Mouse (Mus musculus): Measurements from ENCODE around the gene Nhlrc3. TPM values are rescaled to one million over a fixed set of nuclear protein-coding genes. Genes with fewer than 3 reads are reported as not detected.

Nhlrc3 gene
- total and polyA plus RNA-seq, 3 experiments: 3.8 to 5.2 (median 5.0) TPM

DNA sequence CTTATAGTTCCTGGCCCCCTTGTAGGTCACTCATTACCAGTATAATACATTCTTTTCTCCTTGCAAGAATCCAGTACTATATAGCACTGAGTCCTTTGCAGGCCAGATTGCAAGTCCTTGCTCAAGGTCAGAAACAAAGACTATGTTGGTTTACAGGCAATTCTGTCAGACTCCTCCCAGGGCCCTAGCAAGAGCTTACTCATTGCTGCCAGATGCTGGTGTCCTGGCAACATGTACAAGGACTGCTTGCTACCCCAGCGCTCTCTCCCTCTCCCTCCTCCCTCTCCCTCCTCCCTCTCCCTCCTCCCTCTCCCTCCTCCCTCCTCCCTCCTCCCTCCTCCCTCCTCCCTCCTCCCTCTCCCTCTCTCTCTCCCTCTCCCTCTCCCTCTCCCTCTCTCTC, 56.0 kb downstream of the Nhlrc3 start:
- Histone ChIP-seq H3K4me3 (no peak overlapping the region), H3K27ac (no peak overlapping the region), H3K27me3 (ENCODE audit: control insufficient read depth, insufficient read depth, low read length) (no peaks in the 10 kb centered on the region), H3K79me2 (replicated peaks; ENCODE audit: control insufficient read depth, insufficient read depth, low read length) (no peaks in the 10 kb centered on the region), H3K4me1 (ENCODE audit: control insufficient read depth, insufficient read depth, low read length) (no peaks in the 10 kb centered on the region), H3K9ac (ENCODE audit: low read depth, low read length) (no peak overlapping the region), H3K36me3 (ENCODE audit: control insufficient read depth, insufficient read depth, low read length) (no peaks in the 10 kb centered on the region)
- TF ChIP-seq EP300 (IDR thresholded peaks at IDR 0.05; ENCODE audit: insufficient read depth, low read depth, low read length) (no peak), CTCF (IDR thresholded peaks at IDR 0.05) (no peak), POLR2A (IDR thresholded peaks at IDR 0.05; ENCODE audit: insufficient read depth, low read depth, low read length) (no peak)
- DNase-seq: no peak
- WGBS: 53% methylated on average over 1 of the region's 1 CpGs
- intact Hi-C loops (cut with DNase I): no loop called here

Other genes with a start within 250 kb of the Nhlrc3 start
- 1 to 10 TPM; 7.2 to 7.9 TPM for gene Proser1, start 334 bp upstream of the Nhlrc3 start, total RNA-seq (2021)
- gene Proser1, start 334 bp upstream of the Nhlrc3 start, polyA plus RNA-seq (2012; rRNA removed): 10.3 and 14.4 TPM in 2 replicates
- not detected for gene Stoml3, start 25.3 kb upstream of the Nhlrc3 start, total RNA-seq (2021)
- gene Stoml3, start 25.3 kb upstream of the Nhlrc3 start, polyA plus RNA-seq (2012; rRNA removed): not detected in 2 replicates
- gene Frem2, start 194.0 kb upstream of the Nhlrc3 start, total RNA-seq (2021): 1 to 10 TPM; 3.5 to 6.7 TPM
- gene Frem2, start 194.0 kb upstream of the Nhlrc3 start, polyA plus RNA-seq (2012; rRNA removed): 5.3 and 6.2 TPM in 2 replicates

Data from heart, adult 2 months (tissue).